Mouse (Mus musculus): ENCODE data around the gene Ramp1.
A peak's percentile ranks its signal among the peaks of the same experiment; 100 is the strongest.

GRCm38 (mm10) chr1:91211099-91211498 lies 31.5 kb downstream of the Ramp1 start:
- peak; percentile 77; the same call in 1 of the 2 replicates for TF ChIP-seq CTCF (IDR thresholded peaks at IDR 0.05; ENCODE audit: borderline replicate concordance, control insufficient read depth, extremely low read depth, insufficient read depth, low read length, poor library complexity)
- TF ChIP-seq POLR2A (IDR thresholded peaks at IDR 0.05; ENCODE audit: control insufficient read depth, extremely low read depth, insufficient read depth, low read length, poor library complexity) = no peak

All from thymus, adult 2 months (tissue).